Mouse (Mus musculus) liver, embryonic 13.5 days (tissue): ENCODE results near the gene Vmac. TPM values are rescaled to one million over a fixed set of nuclear protein-coding genes. Genes with fewer than 3 reads are reported as not detected.

Experiments used
- ATAC-seq: fragments of 200-750 bp; cut with Nextera tagmentation; 2 replicates; pipeline ENCODE4 v1.8.0; 2017; ENCODE audit warnings: low read depth, mild to moderate bottlenecking, moderate number of reproducible peaks, moderate library complexity
- DNase-seq: peaks from one replicate; pipeline ENCODE4 v3.0.0; 2022
- H3K27ac ChIP-seq: fragments of 300-500 bp; sonication (generic); 2 replicates; pipeline ENCODE4 v1.5.1; 2015; ENCODE audit warnings: moderate library complexity, mild to moderate bottlenecking, inconsistent platforms
- H3K27me3 ChIP-seq: fragments of 300-500 bp; sonication (generic); 2 replicates; pipeline ENCODE4 v1.6.1; 2015; ENCODE audit warnings: mild to moderate bottlenecking, inconsistent platforms
- H3K36me3 ChIP-seq: fragments of 300-500 bp; sonication (generic); 2 replicates; pipeline ENCODE4 v1.6.1; 2015; ENCODE audit warnings: mild to moderate bottlenecking, inconsistent platforms
- H3K4me1 ChIP-seq: fragments of 300-500 bp; sonication (generic); replicated peaks from 2 replicates; pipeline ENCODE4 v1.6.1; 2015; ENCODE audit warnings: inconsistent platforms
- H3K4me2 ChIP-seq: fragments of 300-500 bp; sonication (generic); 2 replicates; pipeline ENCODE4 v1.6.1; 2015; ENCODE audit warnings: inconsistent platforms, mild to moderate bottlenecking, moderate library complexity
- H3K4me3 ChIP-seq: fragments of 300-500 bp; sonication (generic); replicated peaks from 2 replicates; pipeline ENCODE4 v1.5.1; 2015; ENCODE audit warnings: mild to moderate bottlenecking, inconsistent platforms
- H3K9ac ChIP-seq: fragments of 300-500 bp; sonication (generic); 2 replicates; pipeline ENCODE4 v1.6.1; 2015; ENCODE audit warnings: mild to moderate bottlenecking, inconsistent platforms
- H3K9me3 ChIP-seq: fragments of 300-500 bp; sonication (generic); replicated peaks from 2 replicates; pipeline ENCODE4 v1.6.1; 2016; ENCODE audit warnings: inconsistent platforms
- WGBS: fragments of 180-500 bp; shearing (Covaris S2); methylation state at CpG from one replicate; pipeline ENCODE4 v1.1.7; 2015; ENCODE audit not compliant: insufficient replicate concordance; 5-methylcytosine and 5-hydroxymethylcytosine counted together
- polyA plus RNA-seq: library from polyadenylated mRNA; unstranded; fragments of >200 nt; fragmentation: Nextera tagmentation; extraction: Ambion mirVana; gene quantifications from 2 replicates; pipeline ENCODE4 v1.2.1, GENCODE M21; 2015

Vmac gene
- polyA plus RNA-seq, 1 experiment from 2014 or later: 2.6 TPM

GRCm38 (mm10) chr17:56683546-56684140, 34.2 kb downstream of the Vmac start:
- Histone ChIP-seq H3K36me3 (peaks cover 99% of the 10 kb centered on the region), H3K4me1 (peaks cover 93% of the 10 kb centered on the region), H3K4me2 (peak overlapping the region; percentile 44), H3K4me3 (no peak overlapping the region), H3K27me3 (no peaks in the 10 kb centered on the region), H3K27ac (peak overlapping the region; percentile 79), H3K9me3 (no peaks in the 10 kb centered on the region), H3K9ac (0 out of 2 replicates have a peak overlapping the region, but pooled peaks have one; percentile 51)
- WGBS: 76% methylated on average over 5 of the region's 5 CpGs
- DNase-seq (no peak), ATAC-seq (no peak)

- no peaks in the 10 kb centered on the region for H3K9me3 ChIP-seq
- peak overlapping the region; percentile 51 for H3K9ac ChIP-seq
- H3K36me3 ChIP-seq: peaks cover 99% of the 10 kb centered on the region
- 25% methylated on average over 3 of the region's 3 CpGs for WGBS
- peak overlapping the region; percentile 44 for H3K4me2 ChIP-seq
- peak; percentile 56 for DNase-seq
- H3K27ac ChIP-seq: peak overlapping the region; percentile 79
- ATAC-seq: peak; percentile 73
- H3K4me3 ChIP-seq: no peak overlapping the region
- peaks cover 88% of the 10 kb centered on the region for H3K4me1 ChIP-seq
- H3K27me3 ChIP-seq: no peaks in the 10 kb centered on the region
Observed at GRCm38 (mm10) chr17:56682880-56683279, 34.9 kb downstream of the Vmac start.

- peaks cover 99% of the 10 kb centered on the region for H3K36me3 ChIP-seq
- H3K9ac ChIP-seq: peak overlapping the region; percentile 51; the same call in 1 of the 2 replicates
Observed at GRCm38 (mm10) chr17:56681791-56682190, 36.0 kb downstream of the Vmac start.

GRCm38 (mm10) chr17:56673647-56674416, 44.0 kb downstream of the Vmac start:
- peak overlapping the region; percentile 82 for H3K27ac ChIP-seq
- peak; percentile 13 for ATAC-seq
- whole genome bisulfite sequencing: under 1% methylated on average over 37 of the region's 37 CpGs
- H3K4me1 ChIP-seq: peaks cover 58% of the 10 kb centered on the region
- H3K9ac ChIP-seq: peak overlapping the region; percentile 94
- peak overlapping the region; percentile 86 for H3K4me2 ChIP-seq
- peak overlapping the region; percentile 81 for H3K4me3 ChIP-seq
- no peaks in the 10 kb centered on the region for H3K9me3 ChIP-seq
- H3K27me3 ChIP-seq: peaks cover 6% of the 10 kb centered on the region
- H3K36me3 ChIP-seq: peaks cover 39% of the 10 kb centered on the region
- DNase-seq: peak; percentile 23

More at GRCm38 (mm10) chr17:56681791-56682190, 36.0 kb downstream of the Vmac start:
- no peak overlapping the region for H3K4me3 ChIP-seq
- ATAC-seq: no peak
- H3K4me2 ChIP-seq: peak overlapping the region; percentile 44; the same call in 1 of the 2 replicates
- H3K27ac ChIP-seq: peak overlapping the region; percentile 79; the same call in 1 of the 2 replicates
- peaks cover 88% of the 10 kb centered on the region for H3K4me1 ChIP-seq
- H3K27me3 ChIP-seq: no peaks in the 10 kb centered on the region
- H3K9me3 ChIP-seq: no peaks in the 10 kb centered on the region
- 64% methylated on average over 4 of the region's 4 CpGs for WGBS
- DNase-seq: no peak

- H3K27ac ChIP-seq: peak within 1 kb of the TSS; percentile 93
- peak within 1 kb of the TSS; percentile 86 for H3K4me2 ChIP-seq
- DNase-seq (peak; percentile 100), ATAC-seq (peak; percentile 93)
- no peaks in the 10 kb centered on the region for H3K9me3 ChIP-seq
- H3K4me1 ChIP-seq: peaks cover 64% of the 10 kb centered on the region
- peak within 1 kb of the TSS; percentile 81 for H3K4me3 ChIP-seq
- H3K36me3 ChIP-seq: peaks cover 32% of the 10 kb centered on the region
- peak within 1 kb of the TSS; percentile 94 for H3K9ac ChIP-seq
- peaks cover 13% of the 10 kb centered on the region for H3K27me3 ChIP-seq
- 0% methylated on average over 53 of the region's 66 CpGs for WGBS
Observed at GRCm38 (mm10) chr17:56672941-56673646, 44.7 kb downstream of the Vmac start, which contains the start of gene Ranbp3. Gene Ranbp3, plus strand, starts transcription at chr17:56673294.

GRCm38 (mm10) chr17:56669766-56670165, 48.1 kb downstream of the Vmac start:
- no peak overlapping the region for H3K4me2 ChIP-seq
- no peak for ATAC-seq
- peaks cover 32% of the 10 kb centered on the region for H3K27me3 ChIP-seq
- H3K27ac ChIP-seq: no peak overlapping the region
- H3K36me3 ChIP-seq: no peaks in the 10 kb centered on the region
- no peaks in the 10 kb centered on the region for H3K9me3 ChIP-seq
- 76% methylated on average over 8 of the region's 8 CpGs for WGBS
- no peak for DNase-seq
- H3K9ac ChIP-seq: no peak overlapping the region
- peaks cover 38% of the 10 kb centered on the region for H3K4me1 ChIP-seq
- H3K4me3 ChIP-seq: no peak overlapping the region

GRCm38 (mm10) chr17:56668384-56669144, 49.3 kb downstream of the Vmac start:
- Histone ChIP-seq H3K4me1 (peaks cover 28% of the 10 kb centered on the region), H3K27ac (no peak overlapping the region), H3K9me3 (no peaks in the 10 kb centered on the region), H3K27me3 (peaks cover 39% of the 10 kb centered on the region), H3K4me3 (peak overlapping the region; percentile 47), H3K4me2 (peak overlapping the region; percentile 70), H3K36me3 (no peaks in the 10 kb centered on the region), H3K9ac (peak overlapping the region; percentile 49)
- no peak for ATAC-seq
- DNase-seq: peak; percentile 67
- 5% methylated on average over 31 of the region's 31 CpGs for WGBS

- Histone ChIP-seq H3K4me1 (peaks cover 26% of the 10 kb centered on the region), H3K36me3 (no peaks in the 10 kb centered on the region), H3K4me2 (no peak overlapping the region), H3K27ac (no peak overlapping the region), H3K9me3 (no peaks in the 10 kb centered on the region), H3K27me3 (peaks cover 47% of the 10 kb centered on the region), H3K4me3 (no peak overlapping the region), H3K9ac (no peak overlapping the region)
- DNase-seq: no peak
- no peak for ATAC-seq
- WGBS: 55% methylated on average over 3 of the region's 3 CpGs
Observed at GRCm38 (mm10) chr17:56667591-56667990, 50.2 kb downstream of the Vmac start.

- H3K9me3 ChIP-seq: no peaks in the 10 kb centered on the region
- peaks cover 19% of the 10 kb centered on the region for H3K4me1 ChIP-seq
- ATAC-seq (no peak), DNase-seq (no peak)
- no peaks in the 10 kb centered on the region for H3K36me3 ChIP-seq
- H3K4me3 ChIP-seq: no peak overlapping the region
- peaks cover 55% of the 10 kb centered on the region for H3K27me3 ChIP-seq
- WGBS: 73% methylated on average over 4 of the region's 4 CpGs
- H3K27ac ChIP-seq: no peak overlapping the region
- H3K9ac ChIP-seq: no peak overlapping the region
- H3K4me2 ChIP-seq: no peak overlapping the region
Observed at GRCm38 (mm10) chr17:56666384-56666783, 51.4 kb downstream of the Vmac start.

- Histone ChIP-seq H3K27ac (no peak overlapping the region), H3K4me1 (peaks cover 16% of the 10 kb centered on the region), H3K4me2 (no peak overlapping the region), H3K36me3 (no peaks in the 10 kb centered on the region), H3K4me3 (no peak overlapping the region), H3K27me3 (peaks cover 57% of the 10 kb centered on the region), H3K9ac (no peak overlapping the region), H3K9me3 (no peaks in the 10 kb centered on the region)
- 19% methylated on average over 10 of the region's 10 CpGs for WGBS
- no peak for ATAC-seq
- no peak for DNase-seq
Observed at GRCm38 (mm10) chr17:56664333-56664732, 53.5 kb downstream of the Vmac start.
